Comparison of ENCODE assay signal across 9 mouse cellular contexts in the genomic region with DNA sequence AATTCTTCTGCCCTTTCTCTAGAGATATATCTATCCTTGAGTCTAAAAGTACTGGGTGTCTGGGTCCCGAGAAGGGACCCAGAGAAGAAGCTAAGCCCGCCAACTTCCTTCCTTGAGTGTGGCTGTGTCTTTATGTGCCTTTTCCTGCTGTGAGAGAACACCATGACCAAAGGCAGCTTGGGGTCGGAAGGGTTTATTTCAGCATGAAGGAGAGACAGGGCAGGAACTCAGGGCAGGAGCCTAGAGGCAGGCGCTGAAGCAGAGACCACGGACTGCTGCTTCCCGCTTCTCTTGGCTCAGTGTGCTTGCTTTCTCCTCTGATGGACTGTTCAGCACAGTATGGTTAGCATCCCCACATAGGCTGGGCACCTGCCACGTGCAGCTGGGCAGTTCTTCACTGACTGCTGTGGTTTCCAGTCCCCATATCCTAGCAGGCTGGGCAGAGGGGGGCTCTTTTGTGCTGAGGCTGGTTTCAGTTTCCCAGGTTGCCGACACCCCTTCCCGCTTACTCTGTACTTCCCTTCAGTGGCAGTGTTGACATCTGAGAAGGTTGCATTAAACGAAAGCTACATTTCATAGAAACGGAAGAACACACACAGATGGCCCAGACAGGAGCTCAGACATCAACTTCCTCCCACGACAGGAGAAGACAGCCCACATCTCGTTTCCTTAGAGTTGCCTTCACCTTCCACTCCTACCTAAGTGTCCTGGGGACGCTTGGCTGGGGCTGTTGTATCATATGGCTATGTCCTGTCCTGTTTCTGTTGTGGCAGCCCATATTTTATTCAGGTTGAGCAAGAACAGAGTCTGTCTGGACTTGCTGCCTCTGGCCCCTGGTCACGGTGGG. TPM values are rescaled to one million over a fixed set of nuclear protein-coding genes. Genes with fewer than 3 reads are reported as not detected.
DNase-seq lines count a peak whose midpoint lies in the region; ATAC-seq and TF ChIP-seq lines count a peak whose summit lies in the region.
"Had no signal": no experiment of that assay in that cellular context is flagged by ENCODE, and none has a peak within 500 bp of the region (broad histone marks: within the 10 kb centered on the region; RNA-seq: fewer than 3 reads in every experiment).

No protein-coding gene starts in this region.

- H3K9ac ChIP-seq in liver, embryonic 16.5 days (ENCODE audit: low read depth, low read length), result no peak overlapping the region
- no peak overlapping the region for H3K9ac ChIP-seq in stomach, embryonic 15.5 days
- no peak overlapping the region for H3K9ac ChIP-seq in hindbrain, embryonic 11.5 days (ENCODE audit: low read depth, low read length)
- H3K9ac ChIP-seq: forebrain, postnatal 0 days had no signal

- peak; percentile 30 to 39 for DNase-seq in left cerebral cortex, postnatal 25 days (ENCODE audit: low spot score in 2 of 2)
- no peak for DNase-seq in left cerebral cortex, adult 11 months (ENCODE audit: low spot score)
- DNase-seq in gastrocnemius, postnatal 36 days, result no peak
- DNase-seq in left cerebral cortex, adult 18-20 months (ENCODE audit: low spot score in 2 of 2), result no peak
- DNase-seq in hindbrain, embryonic 11.5 days (ENCODE audit: low spot score), result no peak
- DNase-seq: forebrain, postnatal 0 days had no signal

- H3K4me2 ChIP-seq in liver, embryonic 16.5 days (ENCODE audit: low read depth, low read length), result peak overlapping the region; percentile 40; the same call in 1 of the 2 replicates
- no peak overlapping the region for H3K4me2 ChIP-seq in stomach, embryonic 15.5 days
- no peak overlapping the region for H3K4me2 ChIP-seq in hindbrain, embryonic 11.5 days (replicated peaks; ENCODE audit: low read depth, low read length)

- TF ChIP-seq CTCF in bone marrow, adult 2 months (IDR thresholded peaks at IDR 0.05; ENCODE audit: control insufficient read depth, insufficient read depth, low read length), result no peak

- H3K27ac ChIP-seq in bone marrow, adult 2 months (ENCODE audit: control insufficient read depth, insufficient read depth, low read depth, low read length, poor library complexity), result peak overlapping the region; percentile 88
- H3K27ac ChIP-seq in liver, embryonic 16.5 days (ENCODE audit: low read length), result peak overlapping the region; percentile 76
- H3K27ac ChIP-seq in stomach, embryonic 15.5 days, result 0 out of 2 replicates have a peak overlapping the region, but pooled peaks have one; percentile 35
- H3K27ac ChIP-seq in hindbrain, embryonic 11.5 days (ENCODE audit: low read depth, low read length), result no peak overlapping the region

- no peaks in the 10 kb centered on the region for H3K27me3 ChIP-seq in liver, embryonic 16.5 days (ENCODE audit: control insufficient read depth, insufficient read depth, low read depth, low read length)
- no peaks in the 10 kb centered on the region for H3K27me3 ChIP-seq in stomach, embryonic 15.5 days (replicated peaks)
- H3K27me3 ChIP-seq in hindbrain, embryonic 11.5 days (ENCODE audit: control insufficient read depth, insufficient read depth, low read length), result no peaks in the 10 kb centered on the region

- WGBS in bone marrow, adult 2 months, result 7% methylated on average over 15 of the region's 15 CpGs
- WGBS in liver, embryonic 16.5 days (ENCODE audit: insufficient replicate concordance), result 28% methylated on average over 15 of the region's 15 CpGs
- WGBS in stomach, embryonic 15.5 days, result 77% methylated on average over 15 of the region's 15 CpGs
- WGBS in hindbrain, embryonic 11.5 days, result 86% methylated on average over 15 of the region's 15 CpGs

- TF ChIP-seq POLR2A in bone marrow, adult 2 months (IDR thresholded peaks at IDR 0.05; ENCODE audit: borderline replicate concordance, control insufficient read depth, low read depth, low read length), result no peak

- intact Hi-C loops in left cerebral cortex, postnatal 25 days (cut with DNase I), result no loop called here
- intact Hi-C loops in gastrocnemius, postnatal 36 days (cut with DNase I), result no loop called here

- H3K4me1 ChIP-seq in bone marrow, adult 2 months (ENCODE audit: control insufficient read depth, insufficient read depth, low read length), result peaks cover 9% of the 10 kb centered on the region
- H3K4me1 ChIP-seq in liver, embryonic 16.5 days (ENCODE audit: control insufficient read depth, low read depth, low read length), result peaks cover 6% of the 10 kb centered on the region
- 0 out of 2 replicates have a peak, but pooled peaks cover 2% of the 10 kb centered on the region for H3K4me1 ChIP-seq in stomach, embryonic 15.5 days
- no peaks in the 10 kb centered on the region for H3K4me1 ChIP-seq in hindbrain, embryonic 11.5 days (replicated peaks; ENCODE audit: control insufficient read depth, insufficient read depth, low read length)

- H3K4me3 ChIP-seq in bone marrow, adult 2 months (replicated peaks; ENCODE audit: control insufficient read depth, low read depth, low read length), result peak overlapping the region; percentile 59
- no peak overlapping the region for H3K4me3 ChIP-seq in liver, embryonic 16.5 days (ENCODE audit: low read depth, low read length)
- H3K4me3 ChIP-seq in stomach, embryonic 15.5 days (replicated peaks), result no peak overlapping the region
- no peak overlapping the region for H3K4me3 ChIP-seq in hindbrain, embryonic 11.5 days (ENCODE audit: low read depth, low read length)

- no peaks in the 10 kb centered on the region for H3K9me3 ChIP-seq in liver, embryonic 16.5 days (replicated peaks; ENCODE audit: control insufficient read depth, low read length)
- no peaks in the 10 kb centered on the region for H3K9me3 ChIP-seq in stomach, embryonic 15.5 days
- no peaks in the 10 kb centered on the region for H3K9me3 ChIP-seq in hindbrain, embryonic 11.5 days (ENCODE audit: control insufficient read depth, low read length)

- peaks cover 6% of the 10 kb centered on the region for H3K36me3 ChIP-seq in liver, embryonic 16.5 days (ENCODE audit: control insufficient read depth, insufficient read depth)
- no peaks in the 10 kb centered on the region for H3K36me3 ChIP-seq in stomach, embryonic 15.5 days
- no peaks in the 10 kb centered on the region for H3K36me3 ChIP-seq in hindbrain, embryonic 11.5 days (ENCODE audit: control insufficient read depth, insufficient read depth, low read length)

- ATAC-seq in liver, embryonic 16.5 days (ENCODE audit: low read depth), result peak; percentile 27; the same call in 1 of the 2 replicates
- ATAC-seq in stomach, embryonic 15.5 days (ENCODE audit: insufficient read depth, low FRiP score, low read depth), result no peak
- no peak for ATAC-seq in hindbrain, embryonic 11.5 days (ENCODE audit: low FRiP score)
- ATAC-seq: forebrain, postnatal 0 days had no signal

RNA-seq across cellular contexts. Expression of a gene that starts 6.3 kb away (rescaled TPM):
- 10 to 100 TPM; 21.5 to 22.6 TPM for total RNA-seq in left cerebral cortex, postnatal 25 days (2021)
- 15.1 and 22.2 TPM in 2 replicates for polyA plus RNA-seq in bone marrow, adult 2 months (2011; ENCODE audit: insufficient read depth, insufficient read length, low replicate concordance, missing spikeins)
- polyA plus RNA-seq in liver, embryonic 16.5 days (2015; fragmentation: Nextera tagmentation; extraction: Ambion mirVana), result 20.2 and 21.6 TPM in 2 replicates
- polyA plus RNA-seq in stomach, embryonic 15.5 days (2015; fragmentation: Nextera tagmentation; extraction: Ambion mirVana), result 13.6 and 14.9 TPM in 2 replicates
- 10 to 100 TPM; 22.1 to 23.9 TPM for total RNA-seq in gastrocnemius, postnatal 36 days (2021)
- total RNA-seq in left cerebral cortex, adult 18-20 months (2021), result 10 to 100 TPM; 24.5 to 26.3 TPM
- polyA plus RNA-seq in hindbrain, embryonic 11.5 days (2014; fragmentation: Nextera tagmentation; extraction: Ambion mirVana), result 14.7 and 18.5 TPM in 2 replicates

RNA-seq across cellular contexts. Expression of a gene that starts 38.5 kb away (rescaled TPM):
- 1 to 10 TPM; 1.4 TPM for total RNA-seq in left cerebral cortex, postnatal 25 days (2021)
- 0.61 and 1.1 TPM in 2 replicates for polyA plus RNA-seq in bone marrow, adult 2 months (2011; ENCODE audit: insufficient read depth, insufficient read length, low replicate concordance, missing spikeins)
- polyA plus RNA-seq in liver, embryonic 16.5 days (2015; fragmentation: Nextera tagmentation; extraction: Ambion mirVana), result 0.52 and 0.54 TPM in 2 replicates
- polyA plus RNA-seq in stomach, embryonic 15.5 days (2015; fragmentation: Nextera tagmentation; extraction: Ambion mirVana), result 3.2 TPM in 2 replicates
- total RNA-seq in gastrocnemius, postnatal 36 days (2021), result 1 to 10 TPM; 5.6 to 6.0 TPM
- total RNA-seq in left cerebral cortex, adult 18-20 months (2021), result 1 to 10 TPM; 1.5 to 1.7 TPM
- polyA plus RNA-seq in hindbrain, embryonic 11.5 days (2014; fragmentation: Nextera tagmentation; extraction: Ambion mirVana), result 1.6 and 1.9 TPM in 2 replicates

Comparison
In these comparisons a context has a peak if more than half of its experiments do, and no peak if none do; other contexts are left out.
1. DNase-seq: peak in left cerebral cortex, postnatal 25 days (2 of 2); none in left cerebral cortex, adult 11 months (single experiment), gastrocnemius, postnatal 36 days (0 of 2), left cerebral cortex, adult 18-20 months (0 of 2) and hindbrain, embryonic 11.5 days (single experiment).